Mouse (Mus musculus): ENCODE measurements around the gene Slc25a20. TPM values are rescaled to one million over a fixed set of nuclear protein-coding genes. Genes with fewer than 3 reads are reported as not detected.
A peak's percentile ranks its signal among the peaks of the same experiment; 100 is the strongest.
"Not testable (repeated sequence)": the region's sequence is repeated elsewhere in the genome, so short reads cannot be mapped to it uniquely, and the experiment has no call there.

The Slc25a20 gene
- polyA plus RNA-seq, 1 experiment from 2014 or later = 40.1 TPM

DNA sequence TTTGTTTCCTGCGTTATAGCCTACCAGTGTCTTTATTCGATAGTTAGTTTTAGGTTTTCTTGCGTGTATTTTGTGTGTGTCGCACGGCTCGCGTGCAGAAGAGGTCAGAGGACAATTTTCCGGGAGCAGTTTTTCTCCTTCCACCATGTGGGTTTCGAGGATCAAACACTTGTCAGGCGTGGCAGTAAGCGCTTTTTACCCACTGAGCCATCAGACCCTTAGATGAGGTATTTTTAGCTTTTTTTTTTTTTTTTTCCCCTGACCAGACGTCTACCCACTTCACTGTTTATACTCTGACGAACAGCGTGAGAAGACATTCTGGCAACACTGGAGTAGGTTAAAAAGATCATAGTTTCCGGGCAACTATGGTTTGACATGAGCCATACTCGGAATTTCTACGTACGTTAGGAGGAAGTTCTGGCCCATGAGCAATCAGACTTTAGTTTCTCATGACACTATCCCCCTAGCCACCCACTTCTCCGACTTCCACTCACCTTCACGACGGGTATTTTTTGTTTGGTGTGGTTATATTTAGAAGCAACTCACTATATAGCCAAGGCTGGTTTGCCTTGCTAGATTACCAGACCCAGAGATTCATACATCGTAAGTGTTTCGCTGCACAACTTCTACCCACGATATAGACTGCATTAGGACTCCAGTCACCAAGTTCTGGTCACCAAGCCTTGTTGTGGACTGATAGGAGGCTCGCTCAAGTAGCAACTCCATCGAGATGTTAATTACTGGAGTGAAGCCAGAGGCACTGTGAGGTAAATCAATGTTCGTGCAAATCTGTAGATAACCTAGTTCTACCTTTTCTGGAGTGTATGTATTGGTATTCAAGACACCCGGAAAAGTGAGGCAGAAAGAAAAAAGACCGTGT is 12.1 kb upstream of the Slc25a20 start:
- Histone ChIP-seq H3K36me3 (no peaks in the 10 kb centered on the region), H3K27me3 (replicated peaks) (no peaks in the 10 kb centered on the region), H3K4me3 (peak overlapping the region; percentile 99), H3K4me1 (peaks cover 19% of the 10 kb centered on the region), H3K9ac (peak overlapping the region; percentile 92), H3K27ac (no peak overlapping the region), H3K9me3 (no peaks in the 10 kb centered on the region), H3K4me2 (replicated peaks) (peak overlapping the region; percentile 76)
- ATAC-seq (ENCODE audit: low FRiP score, low read depth) = no peak
- WGBS = 34% methylated on average over 29 of the region's 29 CpGs

DNA sequence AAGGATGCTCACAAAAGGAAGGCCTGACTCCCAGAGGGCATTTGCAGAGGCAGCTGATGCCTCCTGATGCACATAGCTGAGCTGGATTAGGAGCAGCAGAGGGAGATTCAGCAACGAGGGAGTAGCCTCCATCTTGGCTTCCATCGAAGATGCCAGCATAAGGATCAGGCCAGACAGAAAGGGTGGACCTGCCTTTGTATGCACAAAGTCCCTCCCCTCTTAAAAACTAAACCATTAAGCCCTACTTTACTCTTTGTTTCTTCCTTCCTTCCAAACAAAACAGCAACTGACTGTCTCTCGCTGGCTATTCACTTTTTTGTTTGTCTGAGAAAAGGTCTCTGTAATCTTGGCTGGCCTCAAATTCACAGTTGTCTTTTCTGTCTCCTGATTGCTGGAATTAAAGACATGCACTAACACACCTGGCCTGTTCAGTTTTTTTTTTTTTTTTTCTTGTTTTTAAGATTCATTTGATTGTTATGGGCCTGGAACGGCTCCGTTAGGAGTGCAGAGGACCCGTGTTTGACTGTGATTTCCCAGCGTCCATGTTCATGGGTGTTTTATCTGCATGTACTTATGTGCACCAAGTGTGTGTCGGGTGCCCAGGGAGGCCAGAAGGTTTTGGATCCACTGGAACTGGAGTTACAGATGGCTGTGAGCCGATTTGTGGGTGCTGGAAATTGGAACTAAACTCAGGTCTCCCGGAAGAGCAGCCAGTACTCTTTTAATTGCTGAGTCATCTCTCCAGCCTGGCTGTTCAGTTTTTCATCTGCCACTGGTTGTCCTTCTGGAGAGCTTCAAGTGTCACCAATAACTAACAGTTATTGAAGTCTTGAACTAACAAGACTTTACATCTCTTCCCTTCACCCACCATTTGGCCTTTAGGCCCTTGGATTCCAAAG is 7.1 kb upstream of the Slc25a20 start:
- no peak overlapping the region for H3K4me2 ChIP-seq (replicated peaks)
- no peak for ATAC-seq (ENCODE audit: low FRiP score, low read depth)
- H3K4me3 ChIP-seq = no peak overlapping the region
- no peak overlapping the region for H3K9ac ChIP-seq
- H3K36me3 ChIP-seq = no peaks in the 10 kb centered on the region
- 82% methylated on average over 10 of the region's 10 CpGs for WGBS
- H3K27ac ChIP-seq = no peak overlapping the region
- peaks cover 4% of the 10 kb centered on the region for H3K4me1 ChIP-seq
- H3K27me3 ChIP-seq (replicated peaks) = no peaks in the 10 kb centered on the region
- H3K9me3 ChIP-seq = no peaks in the 10 kb centered on the region

DNA sequence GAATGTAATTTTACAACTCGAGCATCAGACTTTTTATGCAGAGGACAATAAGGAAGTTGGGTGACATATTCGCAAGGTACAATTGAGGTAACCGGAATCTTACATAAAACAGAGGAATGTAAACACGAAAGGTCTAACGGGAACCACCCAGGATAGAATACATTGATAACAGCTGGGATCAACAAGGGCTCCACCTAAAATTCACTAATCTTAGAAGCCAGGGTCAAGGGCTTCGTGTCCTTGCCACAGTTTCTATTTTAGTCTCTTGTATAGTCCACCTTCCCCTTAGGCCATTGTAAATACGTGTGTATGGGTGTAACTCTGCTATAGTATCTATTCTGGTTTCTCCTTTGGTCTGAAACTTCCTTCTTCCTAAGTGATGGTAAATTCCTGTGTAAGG is 6.0 kb upstream of the Slc25a20 start:
- not testable (repeated sequence) for H3K27ac ChIP-seq; H3K4me3 ChIP-seq; H3K4me2 ChIP-seq (replicated peaks); H3K9me3 ChIP-seq; H3K4me1 ChIP-seq; H3K36me3 ChIP-seq; ATAC-seq (ENCODE audit: low FRiP score, low read depth); H3K27me3 ChIP-seq (replicated peaks); H3K9ac ChIP-seq
- WGBS = 90% methylated on average over 7 of the region's 7 CpGs

DNA sequence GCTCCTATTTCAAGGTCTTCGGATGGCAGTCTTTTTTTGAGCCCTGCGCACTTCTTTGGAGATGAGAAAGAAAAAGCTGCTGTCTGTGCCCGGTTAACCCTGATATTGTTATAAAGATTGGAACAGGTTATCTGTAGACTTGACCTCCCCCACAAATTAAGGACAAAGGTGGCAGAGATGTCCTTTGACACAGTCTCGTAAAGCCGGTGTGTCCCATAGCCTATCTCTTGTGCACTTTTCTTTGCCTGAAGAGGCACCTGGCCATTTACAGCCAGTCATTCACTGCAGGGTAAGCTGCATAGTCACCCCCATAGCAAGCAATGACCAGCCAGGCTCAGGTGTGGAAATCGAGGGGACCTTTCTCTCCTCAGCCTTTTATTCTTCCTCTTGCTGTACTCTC is 772 bp downstream of the Slc25a20 start:
- Histone ChIP-seq H3K27me3 (replicated peaks) (no peaks in the 10 kb centered on the region), H3K4me1 (peaks cover 10% of the 10 kb centered on the region), H3K27ac (no peak overlapping the region), H3K36me3 (peaks cover 3% of the 10 kb centered on the region; the same call in 1 of the 2 replicates), H3K9me3 (no peaks in the 10 kb centered on the region), H3K4me2 (replicated peaks) (peak overlapping the region; percentile 79), H3K9ac (no peak overlapping the region), H3K4me3 (peak overlapping the region; percentile 71)
- WGBS = 55% methylated on average over 6 of the region's 6 CpGs
- ATAC-seq (ENCODE audit: low FRiP score, low read depth) = no peak

DNA sequence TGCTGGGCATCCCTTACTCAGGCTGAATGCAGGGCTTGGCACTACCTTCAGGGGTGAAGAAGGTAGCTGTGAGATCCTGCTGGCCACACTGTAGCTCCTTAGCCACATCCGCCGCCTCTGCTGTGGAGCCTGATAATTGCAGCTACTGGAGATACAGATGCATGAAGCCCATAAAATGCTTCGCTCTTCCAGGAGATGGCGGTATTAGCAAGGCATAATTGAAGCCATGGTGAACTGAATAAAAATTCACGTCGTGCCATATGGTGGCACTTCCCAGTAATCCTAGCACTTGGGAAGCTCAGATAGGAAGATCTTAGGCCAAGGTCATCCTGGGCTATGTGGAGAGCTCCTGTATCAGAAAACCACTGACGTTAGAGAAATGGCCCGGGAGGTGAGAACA is 8.0 kb downstream of the Slc25a20 start:
- no peaks in the 10 kb centered on the region for H3K27me3 ChIP-seq (replicated peaks)
- H3K9me3 ChIP-seq = no peaks in the 10 kb centered on the region
- ATAC-seq (ENCODE audit: low FRiP score, low read depth) = no peak
- no peak overlapping the region for H3K27ac ChIP-seq
- H3K4me2 ChIP-seq (replicated peaks) = no peak overlapping the region
- WGBS = 61% methylated on average over 8 of the region's 8 CpGs
- no peaks in the 10 kb centered on the region for H3K4me1 ChIP-seq
- peaks cover 33% of the 10 kb centered on the region for H3K36me3 ChIP-seq
- H3K9ac ChIP-seq = no peak overlapping the region
- H3K4me3 ChIP-seq = no peak overlapping the region

DNA sequence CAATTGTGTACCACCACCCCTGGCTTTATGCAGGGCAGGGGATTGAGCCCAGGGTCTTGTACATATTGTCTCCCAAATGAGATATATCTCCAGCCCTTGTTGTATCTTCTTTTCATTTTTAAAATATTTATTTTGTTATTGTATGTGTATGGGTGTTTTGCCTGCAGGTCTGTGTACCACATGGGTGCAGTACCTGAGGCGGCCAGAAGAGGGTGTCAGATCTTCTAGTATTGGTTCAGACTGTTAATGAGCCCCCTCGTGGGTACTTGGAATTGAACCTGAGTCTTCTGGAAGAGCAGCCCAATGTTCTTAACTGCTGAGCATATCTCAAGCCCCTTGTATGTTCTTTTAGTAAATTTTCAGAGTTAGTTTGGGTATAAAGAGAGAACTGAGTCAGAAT is 11.3 kb downstream of the Slc25a20 start:
- Histone ChIP-seq H3K4me3 (no peak overlapping the region), H3K9me3 (no peaks in the 10 kb centered on the region), H3K36me3 (peaks cover 39% of the 10 kb centered on the region), H3K27me3 (replicated peaks) (no peaks in the 10 kb centered on the region), H3K9ac (no peak overlapping the region), H3K27ac (no peak overlapping the region), H3K4me2 (replicated peaks) (no peak overlapping the region), H3K4me1 (no peaks in the 10 kb centered on the region)
- no peak for ATAC-seq (ENCODE audit: low FRiP score, low read depth)
- 40% methylated on average over 2 of the region's 2 CpGs for WGBS

DNA sequence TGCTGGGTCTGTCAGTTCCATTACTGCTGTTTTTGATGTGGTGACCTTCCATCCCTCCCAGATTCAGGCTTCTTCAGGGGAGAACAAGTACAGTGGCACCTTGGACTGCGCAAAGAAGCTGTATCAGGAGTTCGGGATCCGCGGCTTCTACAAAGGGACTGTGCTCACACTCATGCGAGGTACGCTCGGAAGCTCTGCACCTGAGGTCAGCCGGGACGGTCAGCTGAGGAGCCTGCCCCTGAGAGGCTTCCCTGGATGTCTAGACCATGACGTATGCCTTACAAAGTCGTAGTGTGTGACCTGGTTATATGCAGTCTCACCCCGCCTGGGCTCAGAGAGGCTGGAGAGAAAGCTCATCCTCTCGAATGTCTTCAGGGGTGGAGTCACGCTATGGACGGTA is 18.1 kb downstream of the Slc25a20 start:
- peaks cover 49% of the 10 kb centered on the region for H3K36me3 ChIP-seq

DNA sequence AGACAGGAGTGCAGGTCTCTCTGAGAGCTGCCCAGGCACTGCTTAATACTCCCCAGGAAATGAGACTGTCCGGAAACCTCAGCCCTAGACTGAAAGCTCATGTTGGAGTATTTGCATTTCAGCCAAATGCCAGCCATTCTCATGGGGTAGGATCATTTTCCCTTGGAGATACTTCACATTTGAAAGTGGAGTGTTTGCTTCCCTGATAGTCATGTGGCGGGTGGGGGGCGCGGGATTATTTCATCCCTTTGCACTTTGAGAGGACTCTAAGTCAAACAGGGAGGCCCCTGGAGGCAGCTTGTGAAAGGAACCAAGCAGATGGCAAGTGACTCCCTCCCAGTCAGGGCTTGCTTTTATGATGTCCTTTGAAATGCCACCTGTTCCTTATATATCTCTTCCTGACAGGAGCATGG is 24.6 kb downstream of the Slc25a20 start:
- peaks cover 15% of the 10 kb centered on the region for H3K36me3 ChIP-seq
- peak; percentile 51; the same call in 1 of the 2 replicates for ATAC-seq (ENCODE audit: low FRiP score, low read depth)
- H3K4me1 ChIP-seq = peaks cover 25% of the 10 kb centered on the region
- H3K27me3 ChIP-seq (replicated peaks) = no peaks in the 10 kb centered on the region
- H3K9ac ChIP-seq = 0 out of 2 replicates have a peak overlapping the region, but pooled peaks have one; percentile 2
- no peaks in the 10 kb centered on the region for H3K9me3 ChIP-seq
- 2% methylated on average over 4 of the region's 4 CpGs for WGBS
- H3K4me2 ChIP-seq (replicated peaks) = no peak overlapping the region
- H3K4me3 ChIP-seq = no peak overlapping the region
- no peak overlapping the region for H3K27ac ChIP-seq

More for the DNA sequence above, 18.1 kb downstream of the Slc25a20 start:
- Histone ChIP-seq H3K4me3 (no peak overlapping the region), H3K9ac (no peak overlapping the region), H3K4me1 (no peaks in the 10 kb centered on the region), H3K27ac (no peak overlapping the region), H3K4me2 (replicated peaks) (no peak overlapping the region), H3K27me3 (replicated peaks) (no peaks in the 10 kb centered on the region), H3K9me3 (no peaks in the 10 kb centered on the region)
- ATAC-seq (ENCODE audit: low FRiP score, low read depth) = no peak
- WGBS = 93% methylated on average over 15 of the region's 15 CpGs

DNA sequence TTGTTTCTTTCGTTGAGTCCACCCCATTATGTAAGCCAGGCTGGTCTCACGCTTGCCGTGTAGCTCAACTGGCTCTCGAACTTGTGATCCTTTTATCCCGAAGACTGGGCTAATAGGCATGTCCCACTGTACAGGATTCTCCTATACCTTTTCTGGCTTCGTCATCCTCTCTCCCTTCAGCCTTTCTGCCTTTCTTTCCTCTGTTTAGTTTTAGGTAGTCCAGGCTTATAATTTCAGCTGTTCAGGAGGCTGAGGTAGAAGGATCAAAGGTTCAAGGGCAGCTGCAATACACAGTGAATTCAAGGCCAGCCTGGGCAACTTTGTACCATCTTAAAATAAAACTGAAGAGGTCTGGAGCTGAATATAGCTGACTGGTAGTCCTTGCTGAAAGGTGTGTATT is 25.3 kb downstream of the Slc25a20 start:
- ATAC-seq (ENCODE audit: low FRiP score, low read depth) = no peak
- WGBS = 39% methylated on average over 6 of the region's 6 CpGs
- H3K36me3 ChIP-seq = peaks cover 11% of the 10 kb centered on the region
- no peak overlapping the region for H3K4me2 ChIP-seq (replicated peaks)
- peaks cover 29% of the 10 kb centered on the region for H3K4me1 ChIP-seq
- no peak overlapping the region for H3K4me3 ChIP-seq
- no peak overlapping the region for H3K27ac ChIP-seq
- no peak overlapping the region for H3K9ac ChIP-seq
- no peaks in the 10 kb centered on the region for H3K9me3 ChIP-seq
- H3K27me3 ChIP-seq (replicated peaks) = no peaks in the 10 kb centered on the region

DNA sequence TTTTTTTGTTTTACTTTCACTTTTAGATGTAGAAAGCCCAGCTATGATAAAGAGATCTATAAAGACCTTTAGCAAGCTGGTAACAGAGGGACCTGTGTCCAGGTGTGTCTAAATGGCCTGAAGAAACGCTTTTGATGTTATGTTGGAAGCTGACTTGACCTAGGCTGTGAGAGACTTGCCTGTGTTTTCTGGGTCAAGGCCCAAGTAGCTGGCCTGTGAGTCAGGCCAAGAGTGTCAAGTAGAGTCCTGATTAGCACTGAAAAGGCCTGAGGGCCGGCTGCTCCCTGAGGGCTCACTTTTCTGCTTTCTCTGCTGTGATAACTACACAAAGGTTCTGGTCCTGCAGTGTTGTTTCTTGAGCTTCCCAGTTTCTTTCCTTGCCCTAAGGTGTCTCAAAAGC is 25.8 kb downstream of the Slc25a20 start:
- Histone ChIP-seq H3K4me2 (replicated peaks) (no peak overlapping the region), H3K4me3 (no peak overlapping the region), H3K9me3 (no peaks in the 10 kb centered on the region), H3K36me3 (peaks cover 10% of the 10 kb centered on the region), H3K9ac (no peak overlapping the region), H3K27ac (no peak overlapping the region), H3K27me3 (replicated peaks) (no peaks in the 10 kb centered on the region), H3K4me1 (peaks cover 29% of the 10 kb centered on the region)
- whole genome bisulfite sequencing = 76% methylated on average over 2 of the region's 2 CpGs
- no peak for ATAC-seq (ENCODE audit: low FRiP score, low read depth)

DNA sequence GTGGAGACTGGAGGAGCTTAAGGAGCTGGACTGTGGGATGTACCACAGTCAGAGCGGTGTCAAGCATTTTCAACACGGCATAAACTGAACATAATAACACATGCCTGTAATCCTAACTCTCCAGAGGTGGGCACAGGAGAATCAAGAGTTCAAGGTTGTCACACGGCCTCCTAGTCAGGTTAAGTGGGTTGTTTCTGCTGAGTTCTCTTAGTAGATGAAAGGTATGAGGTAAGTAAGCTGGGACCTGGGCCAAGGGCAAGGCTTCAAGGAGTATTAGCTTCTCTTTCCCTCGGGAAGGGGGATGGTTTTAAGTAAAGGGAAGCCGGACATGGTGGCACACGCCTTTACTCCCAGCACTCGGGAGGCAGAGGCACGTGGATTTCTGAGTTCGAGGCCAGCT is 26.6 kb downstream of the Slc25a20 start:
- H3K27ac ChIP-seq = no peak overlapping the region
- no peak for ATAC-seq (ENCODE audit: low FRiP score, low read depth)
- peaks cover 3% of the 10 kb centered on the region; the same call in 1 of the 2 replicates for H3K36me3 ChIP-seq
- no peaks in the 10 kb centered on the region for H3K27me3 ChIP-seq (replicated peaks)
- H3K9me3 ChIP-seq = no peaks in the 10 kb centered on the region
- no peak overlapping the region for H3K9ac ChIP-seq
- peaks cover 34% of the 10 kb centered on the region for H3K4me1 ChIP-seq
- 79% methylated on average over 9 of the region's 9 CpGs for WGBS
- H3K4me2 ChIP-seq (replicated peaks) = no peak overlapping the region
- no peak overlapping the region for H3K4me3 ChIP-seq

DNA sequence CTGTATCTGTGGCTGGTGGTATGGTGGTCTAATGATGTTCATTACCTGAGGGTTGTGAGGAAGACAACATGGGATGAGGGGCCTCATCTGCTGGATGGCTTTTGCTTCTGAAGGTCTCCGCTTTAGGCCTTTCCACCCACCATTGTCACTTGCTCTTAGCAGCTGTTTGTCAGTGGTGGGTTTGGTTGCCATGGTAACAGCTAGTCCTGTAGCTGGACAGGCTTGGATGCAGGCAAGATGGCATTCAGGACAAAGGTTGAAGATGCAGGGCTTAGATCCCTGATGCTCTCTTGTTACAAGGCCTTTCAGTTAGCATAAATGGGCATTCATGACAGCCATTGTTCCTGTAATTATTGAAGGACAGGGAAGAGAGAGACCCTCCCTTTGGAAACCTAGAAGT is 27.2 kb downstream of the Slc25a20 start, which contains the start of gene Prkar2a:
Gene Prkar2a (plus strand): TSS at position 209 of the 400 bp plus-strand sequence.
- no peak within 1 kb of the TSS for H3K4me3 ChIP-seq
- no peaks in the 10 kb centered on the region for H3K27me3 ChIP-seq (replicated peaks)
- no peak for ATAC-seq (ENCODE audit: low FRiP score, low read depth)
- peak within 1 kb of the TSS; percentile 50; the same call in 1 of the 2 replicates for H3K27ac ChIP-seq
- 17% methylated on average over 1 of the region's 1 CpGs for WGBS
- H3K36me3 ChIP-seq = no peaks in the 10 kb centered on the region
- H3K4me1 ChIP-seq = peaks cover 40% of the 10 kb centered on the region
- H3K4me2 ChIP-seq (replicated peaks) = no peak within 1 kb of the TSS
- H3K9ac ChIP-seq = no peak within 1 kb of the TSS
- H3K9me3 ChIP-seq = no peaks in the 10 kb centered on the region

Measured in neural tube, embryonic 12.5 days (tissue).